Mouse (Mus musculus) right cerebral cortex, postnatal 25 days (tissue): Measurements from ENCODE around the gene Vmn2r71.

Experiments used
- DNase-seq: peaks from one replicate; pipeline ENCODE4 v3.0.0; 2022

Vmn2r71 gene

DNA sequence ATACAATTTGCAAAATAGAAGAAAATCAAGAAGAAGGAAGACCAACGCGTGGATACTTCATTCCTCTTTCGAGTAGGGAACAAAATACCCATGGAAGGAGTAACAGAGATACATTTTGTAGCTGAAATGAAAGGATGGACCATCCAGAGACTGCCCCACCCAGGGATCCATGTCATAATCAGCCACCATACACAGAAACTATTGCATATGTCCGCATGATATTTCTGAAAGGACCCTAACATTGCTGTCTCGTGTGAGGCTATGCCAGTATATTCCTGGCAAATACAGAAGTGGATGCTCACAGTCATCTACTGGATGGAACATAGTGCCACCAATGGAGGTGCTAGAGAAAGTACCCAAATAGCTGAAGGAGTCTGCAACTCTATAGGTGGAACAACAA is at the start of gene Vmn2r71:
Gene Vmn2r71, plus strand, starts transcription at position 301 of the 400 bp plus-strand sequence.
- no peak for DNase-seq

DNA sequence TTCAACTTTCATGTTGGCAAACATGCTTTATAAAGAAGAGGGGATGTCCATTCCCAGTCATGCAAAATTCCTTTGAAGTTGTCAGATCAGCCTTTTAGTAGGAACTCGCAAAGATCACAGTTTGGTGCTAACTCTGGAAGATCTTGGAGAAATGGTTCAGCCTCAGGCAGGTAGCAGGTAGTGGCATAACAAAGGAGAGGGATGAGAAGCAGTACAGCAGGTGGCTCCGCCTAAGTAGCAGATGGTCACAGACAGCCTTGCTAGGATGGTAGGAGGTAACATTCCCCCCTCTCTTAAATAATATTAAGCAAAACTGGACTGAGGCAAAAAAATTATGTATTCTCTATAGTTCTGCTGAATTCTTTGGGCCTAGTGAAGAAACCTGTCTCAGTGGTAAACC is 20.8 kb upstream of the Vmn2r71 start:
- no peak for DNase-seq

GRCm38 (mm10) chr7:85543118-85543517 is 19.8 kb upstream of the Vmn2r71 start:
- no peak for DNase-seq

- DNase-seq: no peak
Measured at GRCm38 (mm10) chr7:85569092-85569491, 6.2 kb downstream of the Vmn2r71 start, which contains the start of gene Vmn2r70. Vmn2r70 (minus strand) TSS chr7:85569192.
